Comparison of ENCODE assay signal across 22 mouse cellular contexts in genomic region chr10:76816930-76817329, GRCm38 (mm10).
DNase-seq lines count a peak whose midpoint lies in the region; ATAC-seq and TF ChIP-seq lines count a peak whose summit lies in the region.
"Had no signal": no experiment of that assay in that cellular context is flagged by ENCODE, and none has a peak within 500 bp of the region (broad histone marks: within the 10 kb centered on the region; RNA-seq: fewer than 3 reads in every experiment).

No protein-coding gene starts in this region.

- H3K4me3 ChIP-seq in cerebellum, adult 2 months (replicated peaks; ENCODE audit: insufficient read depth, low read depth, low read length), result no peak overlapping the region
- H3K4me3 ChIP-seq: embryonic facial prominence, embryonic 13.5 days; embryonic facial prominence, embryonic 15.5 days; erythroblast, embryonic 14.5 days; forebrain, embryonic 10.5 days; forebrain, embryonic 12.5 days had no signal

- peaks cover 34% of the 10 kb centered on the region for H3K4me1 ChIP-seq in cerebellum, adult 2 months (ENCODE audit: control insufficient read depth, insufficient read depth, low read length)

- no peak for TF ChIP-seq POLR2A in cerebellum, adult 2 months (IDR thresholded peaks at IDR 0.05; ENCODE audit: borderline replicate concordance, insufficient read depth, low read length)

- no peaks in the 10 kb centered on the region for H3K27me3 ChIP-seq in cerebellum, adult 2 months (ENCODE audit: control insufficient read depth, insufficient read depth, low read length)
- H3K27me3 ChIP-seq: embryonic facial prominence, embryonic 13.5 days; embryonic facial prominence, embryonic 15.5 days; forebrain, embryonic 12.5 days; Patski had no signal

- no peak for TF ChIP-seq CTCF in cerebellum, adult 2 months (IDR thresholded peaks at IDR 0.05; ENCODE audit: borderline replicate concordance, insufficient read depth, low read depth, low read length)

- WGBS in cerebellum, adult 2 months, result 27% methylated on average over 1 of the region's 1 CpGs

- H3K27ac ChIP-seq in cerebellum, adult 2 months (ENCODE audit: insufficient read depth, low read length), result peak overlapping the region; percentile 18; the same call in 1 of the 2 replicates
- H3K27ac ChIP-seq: embryonic facial prominence, embryonic 13.5 days; embryonic facial prominence, embryonic 15.5 days; forebrain, embryonic 12.5 days had no signal

- peak; percentile 46 for DNase-seq in cerebellum, adult 11-12 months
- no peak for DNase-seq in cerebellum, postnatal 4 days (ENCODE audit: low spot score in 2 of 2)
- DNase-seq in cerebellum, adult 2 months, result peak; percentile 33 to 59
- peak; percentile 30 for DNase-seq in heart, adult 11 months
- DNase-seq in heart, adult 18-20 months, result no peak
- DNase-seq in retina, postnatal 1 day, result peak; percentile 37
- no peak for DNase-seq in retina, embryonic 14.5 days (ENCODE audit: low spot score)
- DNase-seq: adrenal gland, adult 8-10 months; adrenal gland, postnatal 14 days; adrenal gland, postnatal 36 days; B cell, adult 2 months had no signal

- ATAC-seq in cerebellum, adult (ENCODE audit: insufficient number of reproducible peaks, low FRiP score, low TSS enrichment), result no peak
- ATAC-seq: activated CD4-positive, CD25-positive, alpha-beta regulatory T cell, adult 4 months; CD4-positive, CD25-positive, alpha-beta regulatory T cell, adult 4 months; forebrain, embryonic 14.5 days; forebrain, embryonic 16.5 days; Patski had no signal

Comparison
In these comparisons a context has a peak if more than half of its experiments do, and no peak if none do; other contexts are left out.
1. DNase-seq: peak in cerebellum, adult 11-12 months (single experiment), cerebellum, adult 2 months (2 of 2), heart, adult 11 months (single experiment) and retina, postnatal 1 day (single experiment); none in cerebellum, postnatal 4 days (0 of 2), heart, adult 18-20 months (0 of 2) and retina, embryonic 14.5 days (single experiment).